Mouse (Mus musculus): ENCODE results near the gene Tiam1. TPM values are rescaled to one million over a fixed set of nuclear protein-coding genes. Genes with fewer than 3 reads are reported as not detected.

The Tiam1 gene
- total and polyA plus RNA-seq, 2 experiments: 0.27 to 0.65 TPM

DNA sequence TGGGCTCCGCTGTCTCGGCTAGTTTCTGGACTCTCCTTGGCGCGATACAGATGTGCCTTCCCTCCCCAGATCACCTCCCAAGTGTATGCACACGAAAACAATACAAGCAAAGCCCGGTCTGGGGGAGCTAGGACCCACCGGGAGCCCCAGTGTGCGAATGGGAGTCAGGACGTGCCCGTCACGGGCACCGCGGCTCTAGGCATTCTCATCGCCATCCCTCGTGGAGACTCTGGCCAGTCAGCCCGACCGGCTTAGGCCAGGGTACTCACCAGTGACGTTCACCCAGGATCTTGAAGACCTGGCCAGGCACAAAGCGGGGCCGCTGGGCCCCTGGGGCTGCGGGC is 181 bp downstream of the Tiam1 start:
- no peak for DNase-seq (ENCODE audit: extremely low read depth, low read depth, low spot score)

GRCm38 (mm10) chr16:90142574-90143415 is 774 bp downstream of the Tiam1 start:
- H3K36me3 ChIP-seq (ENCODE audit: control insufficient read depth, insufficient read depth, low read length): no peaks in the 10 kb centered on the region
- 1% methylated on average over 57 of the region's 57 CpGs for WGBS
- no peak overlapping the region for H3K27ac ChIP-seq (replicated peaks; ENCODE audit: insufficient read depth, low read depth, low read length)
- TF ChIP-seq POLR2A (IDR thresholded peaks at IDR 0.05; ENCODE audit: extremely low read depth, insufficient read depth, low read length) (no peak), CTCF (IDR thresholded peaks at IDR 0.05; ENCODE audit: low read depth, low read length) (no peak)
- peaks cover 5% of the 10 kb centered on the region; the same call in 1 of the 2 replicates for H3K4me1 ChIP-seq (ENCODE audit: control insufficient read depth, insufficient read depth, low read length)
- peak overlapping the region; percentile 38; the same call in 1 of the 2 replicates for H3K9ac ChIP-seq (ENCODE audit: low read depth, low read length)
- H3K79me2 ChIP-seq (ENCODE audit: control insufficient read depth, insufficient read depth, low read length): no peaks in the 10 kb centered on the region
- DNase-seq (ENCODE audit: extremely low read depth, low read depth, low spot score): peak; percentile 14
- peak overlapping the region; percentile 72 for H3K4me3 ChIP-seq (ENCODE audit: insufficient read depth, low read depth, low read length)
- H3K27me3 ChIP-seq (ENCODE audit: control insufficient read depth, insufficient read depth, low read length): no peaks in the 10 kb centered on the region; the same call in 1 of the 2 replicates

More for the DNA sequence above, 181 bp downstream of the Tiam1 start:
- Histone ChIP-seq H3K9ac (ENCODE audit: low read depth, low read length) (peak overlapping the region; percentile 38), H3K79me2 (ENCODE audit: control insufficient read depth, insufficient read depth, low read length) (no peaks in the 10 kb centered on the region), H3K27me3 (ENCODE audit: control insufficient read depth, insufficient read depth, low read length) (no peaks in the 10 kb centered on the region; the same call in 1 of the 2 replicates), H3K36me3 (ENCODE audit: control insufficient read depth, insufficient read depth, low read length) (no peaks in the 10 kb centered on the region), H3K4me1 (ENCODE audit: control insufficient read depth, insufficient read depth, low read length) (peaks cover 5% of the 10 kb centered on the region; the same call in 1 of the 2 replicates), H3K27ac (replicated peaks; ENCODE audit: insufficient read depth, low read depth, low read length) (no peak overlapping the region), H3K4me3 (ENCODE audit: insufficient read depth, low read depth, low read length) (peak overlapping the region; percentile 72)
- TF ChIP-seq POLR2A (IDR thresholded peaks at IDR 0.05; ENCODE audit: extremely low read depth, insufficient read depth, low read length) (no peak), CTCF (IDR thresholded peaks at IDR 0.05; ENCODE audit: low read depth, low read length) (no peak)
- WGBS: 1% methylated on average over 21 of the region's 21 CpGs

- no peak overlapping the region for H3K4me3 ChIP-seq (ENCODE audit: insufficient read depth, low read depth, low read length)
- TF ChIP-seq CTCF (IDR thresholded peaks at IDR 0.05; ENCODE audit: low read depth, low read length) (no peak), POLR2A (IDR thresholded peaks at IDR 0.05; ENCODE audit: extremely low read depth, insufficient read depth, low read length) (no peak)
- no peak for DNase-seq (ENCODE audit: extremely low read depth, low read depth, low spot score)
- peaks cover 5% of the 10 kb centered on the region; the same call in 1 of the 2 replicates for H3K4me1 ChIP-seq (ENCODE audit: control insufficient read depth, insufficient read depth, low read length)
- H3K27me3 ChIP-seq (ENCODE audit: control insufficient read depth, insufficient read depth, low read length): no peaks in the 10 kb centered on the region; the same call in 1 of the 2 replicates
- no peaks in the 10 kb centered on the region for H3K79me2 ChIP-seq (ENCODE audit: control insufficient read depth, insufficient read depth, low read length)
- no peaks in the 10 kb centered on the region for H3K36me3 ChIP-seq (ENCODE audit: control insufficient read depth, insufficient read depth, low read length)
- no peak overlapping the region for H3K9ac ChIP-seq (ENCODE audit: low read depth, low read length)
- no peak overlapping the region for H3K27ac ChIP-seq (replicated peaks; ENCODE audit: insufficient read depth, low read depth, low read length)
- WGBS: 10% methylated on average over 20 of the region's 20 CpGs
Measured at GRCm38 (mm10) chr16:90142247-90142573, 1.4 kb downstream of the Tiam1 start.

DNA sequence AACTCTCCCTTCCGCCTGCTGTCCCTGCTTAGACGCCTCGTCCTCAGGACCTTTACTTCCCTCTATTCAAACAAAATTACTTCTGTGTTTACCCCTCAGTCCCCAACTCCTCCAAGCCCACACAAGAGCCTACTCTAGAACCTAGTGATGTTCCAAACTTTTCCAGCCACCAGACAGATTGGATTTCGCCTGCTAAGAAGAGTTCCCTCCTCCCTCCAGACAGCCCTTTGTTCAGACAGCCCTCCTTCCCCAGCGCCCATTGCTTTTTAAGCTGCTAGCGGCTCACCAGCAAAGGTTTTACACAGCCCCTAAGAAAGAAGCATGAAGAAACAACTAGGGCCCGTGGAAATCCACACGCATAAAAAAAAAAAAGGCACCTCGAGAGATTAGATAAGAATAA is 2.0 kb downstream of the Tiam1 start:
- TF ChIP-seq CTCF (IDR thresholded peaks at IDR 0.05; ENCODE audit: low read depth, low read length) (no peak), POLR2A (IDR thresholded peaks at IDR 0.05; ENCODE audit: extremely low read depth, insufficient read depth, low read length) (no peak)

DNA sequence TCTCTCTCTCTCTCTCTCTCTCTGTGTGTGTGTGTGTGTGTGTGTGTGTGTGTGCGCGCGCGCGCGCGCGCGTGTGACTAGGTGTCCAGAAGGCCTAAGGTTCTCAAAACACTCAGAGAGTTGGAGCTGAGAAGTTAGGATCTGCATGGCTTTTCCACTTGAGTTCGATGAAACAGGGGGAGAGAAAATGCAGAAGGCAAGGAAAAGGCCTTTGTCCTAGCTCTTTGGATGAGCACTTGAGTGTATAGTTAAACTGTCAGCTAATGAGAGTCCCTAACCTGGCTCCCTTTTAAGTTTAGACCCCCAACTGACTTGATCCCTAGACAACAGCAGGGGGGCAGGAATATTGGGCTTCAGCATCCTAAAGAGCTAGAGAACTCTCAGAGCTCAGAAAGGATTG is 3.0 kb downstream of the Tiam1 start:
- Histone ChIP-seq H3K4me1 (ENCODE audit: control insufficient read depth, insufficient read depth, low read length) (peaks cover 5% of the 10 kb centered on the region; the same call in 1 of the 2 replicates), H3K27me3 (ENCODE audit: control insufficient read depth, insufficient read depth, low read length) (no peaks in the 10 kb centered on the region; the same call in 1 of the 2 replicates), H3K4me3 (ENCODE audit: insufficient read depth, low read depth, low read length) (no peak overlapping the region), H3K9ac (ENCODE audit: low read depth, low read length) (no peak overlapping the region), H3K36me3 (ENCODE audit: control insufficient read depth, insufficient read depth, low read length) (no peaks in the 10 kb centered on the region), H3K27ac (replicated peaks; ENCODE audit: insufficient read depth, low read depth, low read length) (no peak overlapping the region), H3K79me2 (ENCODE audit: control insufficient read depth, insufficient read depth, low read length) (no peaks in the 10 kb centered on the region)
- no peak for DNase-seq (ENCODE audit: extremely low read depth, low read depth, low spot score)
- TF ChIP-seq CTCF (IDR thresholded peaks at IDR 0.05; ENCODE audit: low read depth, low read length): no peak
- no peak for TF ChIP-seq POLR2A (IDR thresholded peaks at IDR 0.05; ENCODE audit: extremely low read depth, insufficient read depth, low read length)
- 96% methylated on average over 10 of the region's 10 CpGs for WGBS

More for the DNA sequence above, 2.0 kb downstream of the Tiam1 start:
- H3K4me3 ChIP-seq (ENCODE audit: insufficient read depth, low read depth, low read length): no peak overlapping the region
- H3K36me3 ChIP-seq (ENCODE audit: control insufficient read depth, insufficient read depth, low read length): no peaks in the 10 kb centered on the region
- H3K27ac ChIP-seq (replicated peaks; ENCODE audit: insufficient read depth, low read depth, low read length): no peak overlapping the region
- 78% methylated on average over 9 of the region's 9 CpGs for WGBS
- H3K4me1 ChIP-seq (ENCODE audit: control insufficient read depth, insufficient read depth, low read length): peaks cover 5% of the 10 kb centered on the region; the same call in 1 of the 2 replicates
- no peaks in the 10 kb centered on the region; the same call in 1 of the 2 replicates for H3K27me3 ChIP-seq (ENCODE audit: control insufficient read depth, insufficient read depth, low read length)
- DNase-seq (ENCODE audit: extremely low read depth, low read depth, low spot score): no peak
- H3K9ac ChIP-seq (ENCODE audit: low read depth, low read length): no peak overlapping the region
- H3K79me2 ChIP-seq (ENCODE audit: control insufficient read depth, insufficient read depth, low read length): no peaks in the 10 kb centered on the region

GRCm38 (mm10) chr16:90139696-90140095 is 3.9 kb downstream of the Tiam1 start:
- TF ChIP-seq CTCF (IDR thresholded peaks at IDR 0.05; ENCODE audit: low read depth, low read length) (no peak), POLR2A (IDR thresholded peaks at IDR 0.05; ENCODE audit: extremely low read depth, insufficient read depth, low read length) (no peak)

More at GRCm38 (mm10) chr16:90139696-90140095, 3.9 kb downstream of the Tiam1 start:
- no peaks in the 10 kb centered on the region for H3K36me3 ChIP-seq (ENCODE audit: control insufficient read depth, insufficient read depth, low read length)
- peaks cover 5% of the 10 kb centered on the region; the same call in 1 of the 2 replicates for H3K4me1 ChIP-seq (ENCODE audit: control insufficient read depth, insufficient read depth, low read length)
- DNase-seq (ENCODE audit: extremely low read depth, low read depth, low spot score): no peak
- no peak overlapping the region for H3K4me3 ChIP-seq (ENCODE audit: insufficient read depth, low read depth, low read length)
- H3K9ac ChIP-seq (ENCODE audit: low read depth, low read length): no peak overlapping the region
- WGBS: 70% methylated on average over 9 of the region's 9 CpGs
- H3K79me2 ChIP-seq (ENCODE audit: control insufficient read depth, insufficient read depth, low read length): no peaks in the 10 kb centered on the region
- no peaks in the 10 kb centered on the region; the same call in 1 of the 2 replicates for H3K27me3 ChIP-seq (ENCODE audit: control insufficient read depth, insufficient read depth, low read length)
- H3K27ac ChIP-seq (replicated peaks; ENCODE audit: insufficient read depth, low read depth, low read length): no peak overlapping the region
